Mouse (Mus musculus): ENCODE measurements around the gene Susd1. TPM values are rescaled to one million over a fixed set of nuclear protein-coding genes. Genes with fewer than 3 reads are reported as not detected.
A peak's percentile ranks its signal among the peaks of the same experiment; 100 is the strongest.

The Susd1 gene
- total and polyA plus RNA-seq, 3 experiments: 1.5 to 2.3 (median 1.6) TPM

DNA sequence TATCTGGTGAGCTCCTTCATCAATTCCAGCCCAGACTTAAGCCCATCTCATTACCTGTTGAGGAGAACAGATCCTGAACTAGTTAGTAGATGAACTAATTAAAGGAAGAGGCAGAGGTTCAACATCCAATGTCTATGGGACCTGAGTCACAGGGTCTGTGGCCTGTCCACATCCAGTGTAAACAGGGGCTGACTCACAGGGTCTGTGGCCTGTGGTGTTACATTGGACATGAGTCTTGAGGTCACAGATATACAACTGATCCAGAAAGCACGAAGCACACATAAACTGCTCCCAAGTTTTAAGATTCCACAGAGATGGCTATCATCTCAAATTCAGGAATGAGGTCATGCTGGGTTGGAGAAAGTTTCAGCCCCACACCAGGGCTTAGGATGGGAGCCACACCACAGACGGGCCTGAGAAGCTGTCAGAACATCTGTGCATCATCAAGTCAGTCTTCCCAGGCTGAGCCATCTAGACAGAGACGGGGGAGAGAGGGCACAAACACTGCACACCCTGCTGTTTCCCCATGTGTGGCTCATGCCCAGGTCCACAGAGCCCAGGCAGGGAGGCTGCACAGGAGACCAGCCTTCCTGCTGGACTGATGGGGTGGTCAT is 123.4 kb downstream of the Susd1 start:
- no peak for TF ChIP-seq POLR2A (IDR thresholded peaks at IDR 0.05; ENCODE audit: insufficient read depth, low read depth, low read length)
- Histone ChIP-seq H3K27me3 (ENCODE audit: control insufficient read depth, insufficient read depth, low read length) (no peaks in the 10 kb centered on the region), H3K79me2 (replicated peaks; ENCODE audit: control insufficient read depth, insufficient read depth, low read length) (no peaks in the 10 kb centered on the region), H3K36me3 (ENCODE audit: control insufficient read depth, insufficient read depth, low read length) (no peaks in the 10 kb centered on the region), H3K4me3 (no peak overlapping the region), H3K4me1 (ENCODE audit: control insufficient read depth, insufficient read depth, low read length) (peaks cover 6% of the 10 kb centered on the region), H3K27ac (no peak overlapping the region), H3K9ac (ENCODE audit: low read depth, low read length) (no peak overlapping the region)
- WGBS: 79% methylated on average over 3 of the region's 3 CpGs
- intact Hi-C loops (cut with DNase I): no loop called here
- no peak for DNase-seq

DNA sequence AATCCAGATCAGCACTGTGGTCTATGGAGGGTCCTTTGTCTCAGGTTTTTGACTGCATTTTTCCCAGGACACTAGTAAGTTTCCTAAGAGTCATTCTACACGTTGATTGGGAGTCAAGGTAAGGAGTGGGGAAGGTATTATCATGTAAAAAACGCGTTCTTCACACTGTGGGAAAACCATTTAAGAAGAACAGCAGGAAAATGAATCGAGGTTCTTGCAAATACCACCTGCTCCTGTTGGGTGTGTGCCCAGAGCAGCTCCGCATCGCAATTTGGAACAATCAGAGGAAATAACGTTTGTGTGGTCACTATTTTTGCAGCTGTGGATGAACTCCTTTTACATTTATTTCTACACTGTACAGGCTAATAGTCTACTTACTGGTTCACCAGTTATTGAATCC is 125.5 kb downstream of the Susd1 start:
- DNase-seq: peak; percentile 52 to 69
- H3K36me3 ChIP-seq (ENCODE audit: control insufficient read depth, insufficient read depth, low read length): no peaks in the 10 kb centered on the region
- TF ChIP-seq EP300 (IDR thresholded peaks at IDR 0.05; ENCODE audit: insufficient read depth, low read depth, low read length) (peak; percentile 97), CTCF (IDR thresholded peaks at IDR 0.05) (no peak)
- no peak overlapping the region for H3K9ac ChIP-seq (ENCODE audit: low read depth, low read length)
- no peaks in the 10 kb centered on the region for H3K79me2 ChIP-seq (replicated peaks; ENCODE audit: control insufficient read depth, insufficient read depth, low read length)
- H3K27ac ChIP-seq: peak overlapping the region; percentile 38; the same call in 1 of the 2 replicates
- intact Hi-C loops (cut with DNase I): no loop called here
- 46% methylated on average over 7 of the region's 7 CpGs for WGBS
- peaks cover 8% of the 10 kb centered on the region for H3K4me1 ChIP-seq (ENCODE audit: control insufficient read depth, insufficient read depth, low read length)
- H3K27me3 ChIP-seq (ENCODE audit: control insufficient read depth, insufficient read depth, low read length): no peaks in the 10 kb centered on the region
- H3K4me3 ChIP-seq: no peak overlapping the region

DNA sequence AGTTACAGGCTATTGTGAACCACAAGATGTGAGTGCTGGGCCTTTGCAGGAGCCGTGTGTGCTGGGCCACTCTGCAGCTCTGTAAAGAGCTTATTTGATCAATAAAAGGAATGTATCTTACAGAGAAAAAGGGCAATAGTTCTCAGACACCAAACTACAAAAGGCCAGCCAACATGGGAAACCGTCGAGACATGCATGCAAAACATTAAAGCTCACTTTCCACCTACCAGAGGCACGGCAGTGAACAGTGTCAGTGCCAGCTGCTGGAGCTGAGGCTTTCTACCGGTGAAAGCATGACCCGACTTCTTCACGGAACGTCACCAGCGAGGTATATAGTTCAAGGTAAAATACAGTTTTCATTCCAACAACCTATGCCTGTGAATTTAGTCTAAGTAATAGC is 127.8 kb downstream of the Susd1 start:
- Histone ChIP-seq H3K27ac (no peak overlapping the region), H3K27me3 (ENCODE audit: control insufficient read depth, insufficient read depth, low read length) (no peaks in the 10 kb centered on the region), H3K4me1 (ENCODE audit: control insufficient read depth, insufficient read depth, low read length) (peaks cover 7% of the 10 kb centered on the region), H3K9ac (ENCODE audit: low read depth, low read length) (no peak overlapping the region), H3K79me2 (replicated peaks; ENCODE audit: control insufficient read depth, insufficient read depth, low read length) (no peaks in the 10 kb centered on the region), H3K4me3 (no peak overlapping the region), H3K36me3 (ENCODE audit: control insufficient read depth, insufficient read depth, low read length) (no peaks in the 10 kb centered on the region)
- WGBS: 97% methylated on average over 9 of the region's 9 CpGs
- TF ChIP-seq CTCF (IDR thresholded peaks at IDR 0.05): no peak
- TF ChIP-seq EP300 (IDR thresholded peaks at IDR 0.05; ENCODE audit: insufficient read depth, low read depth, low read length): no peak
- TF ChIP-seq POLR2A (IDR thresholded peaks at IDR 0.05; ENCODE audit: insufficient read depth, low read depth, low read length): no peak
- intact Hi-C loops (cut with DNase I): no loop called here
- no peak for DNase-seq

DNA sequence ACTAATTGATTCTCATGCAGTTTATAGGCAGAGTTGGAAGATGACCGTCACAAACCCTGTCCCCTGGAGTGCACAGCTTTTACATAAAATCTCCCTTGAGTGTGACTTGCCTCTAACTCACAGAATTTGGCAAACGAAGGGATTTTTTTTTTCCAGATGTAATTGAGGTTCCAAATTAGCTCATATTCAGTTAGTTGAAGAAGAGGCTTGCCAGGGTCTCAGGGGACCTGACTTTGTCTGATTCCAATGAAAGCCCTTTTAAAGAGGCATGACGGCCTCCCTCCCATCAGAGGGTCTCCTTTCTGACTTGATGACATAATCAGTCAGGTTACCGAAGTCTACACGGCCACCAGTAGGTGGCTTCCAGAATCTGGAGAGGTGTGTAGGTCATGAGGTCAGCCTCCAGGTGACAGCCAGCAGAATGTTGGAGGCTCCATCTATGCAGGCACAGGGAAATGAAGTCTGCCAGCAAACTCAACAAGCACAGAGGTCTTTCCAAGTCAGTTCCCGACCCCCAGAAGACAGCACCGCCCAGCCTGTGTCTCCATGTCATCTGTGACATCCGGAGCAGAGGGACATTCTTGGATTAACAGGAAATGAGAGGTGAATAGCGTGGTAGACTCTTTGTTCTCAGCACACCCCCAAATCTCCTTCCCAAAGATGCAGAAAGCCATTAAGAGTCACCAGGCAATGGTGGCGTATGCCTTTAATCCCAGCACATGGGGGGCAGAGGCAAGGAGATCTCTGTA is 130.4 kb downstream of the Susd1 start:
- peak; percentile 57; the same call in 1 of the 2 replicates for TF ChIP-seq EP300 (IDR thresholded peaks at IDR 0.05; ENCODE audit: insufficient read depth, low read depth, low read length)
- 0 out of 2 replicates have a peak, but pooled peaks have one; percentile 15 for TF ChIP-seq CTCF (IDR thresholded peaks at IDR 0.05)
- TF ChIP-seq POLR2A (IDR thresholded peaks at IDR 0.05; ENCODE audit: insufficient read depth, low read depth, low read length): no peak
- Histone ChIP-seq H3K36me3 (ENCODE audit: control insufficient read depth, insufficient read depth, low read length) (no peaks in the 10 kb centered on the region), H3K4me1 (ENCODE audit: control insufficient read depth, insufficient read depth, low read length) (peaks cover 4% of the 10 kb centered on the region), H3K4me3 (no peak overlapping the region), H3K27me3 (ENCODE audit: control insufficient read depth, insufficient read depth, low read length) (no peaks in the 10 kb centered on the region), H3K79me2 (replicated peaks; ENCODE audit: control insufficient read depth, insufficient read depth, low read length) (no peaks in the 10 kb centered on the region), H3K9ac (ENCODE audit: low read depth, low read length) (no peak overlapping the region), H3K27ac (no peak overlapping the region)
- DNase-seq: peak in 1 of 2 experiments; percentile 18
- WGBS: 38% methylated on average over 10 of the region's 10 CpGs
- intact Hi-C loops (cut with DNase I): no loop called here

DNA sequence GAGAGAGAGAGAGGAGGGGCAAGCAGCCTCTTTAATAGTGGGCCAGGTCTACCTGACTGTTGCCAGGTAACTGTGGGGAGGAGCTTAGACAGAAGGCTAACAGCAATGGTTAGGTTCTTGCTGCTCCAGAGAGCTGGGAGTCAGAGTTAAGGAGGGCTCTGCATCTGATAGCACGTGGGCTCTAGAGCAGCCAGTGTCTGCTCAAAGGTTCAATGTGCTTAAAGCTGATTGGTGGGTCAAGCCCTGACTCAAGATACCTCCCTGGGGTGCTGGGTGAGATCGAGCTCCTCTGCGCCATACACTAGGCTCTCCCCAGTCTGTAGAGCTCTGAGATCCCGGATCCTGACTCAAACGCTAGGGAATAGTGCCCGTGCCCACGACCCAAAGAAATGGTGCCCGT is 136.0 kb downstream of the Susd1 start:
- H3K4me1 ChIP-seq (ENCODE audit: control insufficient read depth, insufficient read depth, low read length): no peaks in the 10 kb centered on the region
- TF ChIP-seq CTCF (IDR thresholded peaks at IDR 0.05) (no peak), POLR2A (IDR thresholded peaks at IDR 0.05; ENCODE audit: insufficient read depth, low read depth, low read length) (no peak), EP300 (IDR thresholded peaks at IDR 0.05; ENCODE audit: insufficient read depth, low read depth, low read length) (no peak)
- H3K27me3 ChIP-seq (ENCODE audit: control insufficient read depth, insufficient read depth, low read length): no peaks in the 10 kb centered on the region
- no peak overlapping the region for H3K9ac ChIP-seq (ENCODE audit: low read depth, low read length)
- no peaks in the 10 kb centered on the region for H3K36me3 ChIP-seq (ENCODE audit: control insufficient read depth, insufficient read depth, low read length)
- intact Hi-C loops (cut with DNase I): no loop called here
- no peak overlapping the region for H3K27ac ChIP-seq
- WGBS: 94% methylated on average over 8 of the region's 8 CpGs
- DNase-seq: no peak
- no peaks in the 10 kb centered on the region for H3K79me2 ChIP-seq (replicated peaks; ENCODE audit: control insufficient read depth, insufficient read depth, low read length)
- H3K4me3 ChIP-seq: no peak overlapping the region
